Mouse (Mus musculus): ENCODE results near the gene Rhoa.

Rhoa gene

DNA sequence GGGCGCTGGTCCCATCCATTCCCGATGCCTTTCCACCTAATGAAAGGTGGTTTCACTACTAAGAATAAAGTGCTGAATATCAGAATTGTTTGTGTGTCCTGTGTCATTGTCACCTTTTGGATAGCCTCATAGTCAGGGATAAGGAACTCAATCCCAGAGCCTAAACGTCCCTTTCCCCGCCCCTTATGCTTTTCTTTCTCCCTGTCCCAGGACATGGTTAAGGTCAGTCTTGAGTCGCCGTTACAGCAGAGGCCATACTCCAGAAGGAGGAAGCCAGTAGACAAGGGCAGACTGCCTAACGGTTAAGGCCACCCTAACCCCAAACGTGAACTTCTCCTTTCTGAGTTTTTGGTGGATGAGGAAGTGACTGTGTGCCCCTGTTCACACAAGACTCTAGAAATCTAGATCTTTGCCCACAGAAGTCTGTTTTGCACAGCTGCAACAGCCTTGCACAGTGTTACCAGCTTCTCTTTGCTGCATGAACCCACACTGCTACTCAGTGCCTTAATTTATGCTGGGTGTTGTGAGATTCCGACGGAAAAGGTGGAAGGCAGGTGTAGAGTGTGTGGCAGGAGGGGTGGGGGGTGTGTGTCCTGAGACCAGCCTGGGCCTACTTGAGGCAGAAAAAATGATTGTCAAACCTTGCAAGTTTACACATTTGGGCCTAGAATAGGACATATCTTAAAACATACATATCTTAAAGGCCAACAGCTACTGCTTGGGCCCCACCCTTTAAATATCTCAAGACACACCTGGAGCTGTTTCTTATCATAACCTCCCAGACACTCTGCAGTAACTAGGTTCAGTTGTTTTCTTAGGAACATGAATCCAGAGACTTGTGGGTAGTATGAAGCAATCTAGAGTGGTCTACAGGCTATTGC is 34.6 kb downstream of the Rhoa start:
- peak in 1 of 2 experiments; percentile 24 for DNase-seq (ENCODE audit: low spot score in 2 of 2)

DNA sequence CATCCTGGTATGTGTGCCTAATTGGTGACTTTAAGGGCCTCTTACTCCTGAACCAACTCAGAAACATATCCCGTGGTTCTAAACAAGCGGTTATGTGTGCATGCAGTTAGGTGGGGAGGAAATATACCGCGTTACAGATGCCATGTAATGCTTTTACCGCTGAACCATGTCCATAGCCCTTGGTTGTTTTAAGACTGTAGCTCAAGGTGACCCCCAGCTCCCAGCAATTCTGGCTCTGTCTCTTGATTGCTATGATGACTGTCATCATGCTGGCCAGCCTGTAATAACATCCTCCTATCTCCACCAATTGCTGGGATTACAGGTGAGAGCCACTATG is 35.2 kb downstream of the Rhoa start:
- no peak for DNase-seq (ENCODE audit: low spot score in 2 of 2)

GRCm38 (mm10) chr9:108341801-108342200 is 35.9 kb downstream of the Rhoa start:
- DNase-seq (ENCODE audit: low spot score in 2 of 2) = no peak

DNA sequence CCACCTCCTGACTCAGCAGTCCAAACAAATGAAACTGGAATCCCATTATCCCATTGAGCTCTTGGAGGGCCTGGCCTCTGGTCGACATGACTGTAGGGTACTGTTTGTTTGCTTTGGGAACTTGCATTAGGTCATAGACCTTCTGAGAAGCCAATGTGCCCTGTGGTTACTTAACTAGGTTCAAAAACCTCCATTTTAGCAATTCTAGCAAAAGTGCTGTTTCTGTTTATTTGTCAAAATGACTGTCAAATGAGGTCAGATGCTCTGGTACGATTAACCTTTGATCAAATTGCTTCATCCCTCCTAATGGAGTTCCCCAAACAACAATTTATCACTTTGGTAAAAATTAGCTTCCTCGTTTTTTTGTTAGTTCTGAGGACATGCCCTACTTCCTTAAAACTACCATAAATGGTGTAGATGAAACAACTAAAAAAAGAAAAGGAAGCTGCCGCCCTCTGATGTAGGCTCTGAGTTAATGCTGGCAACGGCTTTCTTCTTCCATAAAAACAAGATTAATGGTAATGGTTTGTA is 36.4 kb downstream of the Rhoa start:
- no peak for DNase-seq (ENCODE audit: low spot score in 2 of 2)

DNA sequence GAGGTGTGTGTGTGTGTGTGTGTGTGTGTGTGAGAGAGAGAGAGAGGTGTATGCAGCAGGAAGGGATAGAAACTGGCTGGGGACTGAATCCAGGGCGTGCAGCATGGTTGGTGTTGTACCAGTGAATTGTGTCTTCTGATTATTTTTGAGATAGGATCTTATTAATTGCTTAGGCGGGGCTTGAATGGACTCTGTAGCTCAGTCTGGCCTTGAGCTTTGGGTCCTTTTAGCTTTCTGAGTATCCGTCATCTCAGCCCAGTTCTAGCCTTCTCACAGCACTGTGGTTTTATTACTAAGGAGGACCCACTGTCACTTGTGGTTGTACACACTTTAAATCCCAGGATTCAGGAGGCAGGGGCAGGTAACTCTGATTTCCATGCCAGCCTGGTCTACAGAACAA is 37.4 kb downstream of the Rhoa start:
- no peak for DNase-seq (ENCODE audit: low spot score in 2 of 2)

DNA sequence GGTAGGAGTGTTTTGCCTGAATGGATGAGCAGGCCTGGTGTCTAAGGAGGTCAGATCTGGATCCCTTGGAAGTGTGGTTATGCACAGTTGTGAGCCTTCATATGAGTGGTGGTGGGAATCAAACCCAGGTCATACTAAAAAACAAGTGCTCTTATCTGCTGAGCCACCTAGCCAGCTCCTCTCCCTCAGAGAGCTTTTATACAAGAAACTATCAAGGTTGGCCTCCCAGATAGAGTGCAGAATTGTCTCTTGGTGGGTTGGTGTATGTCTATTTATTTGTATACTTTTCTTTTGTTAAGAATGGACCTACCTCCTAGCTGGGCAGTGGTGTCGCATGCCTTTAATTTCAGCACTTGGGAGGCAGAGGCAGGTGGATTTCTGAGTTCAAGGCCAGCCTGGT is 37.9 kb downstream of the Rhoa start:
- no peak for DNase-seq (ENCODE audit: low spot score in 2 of 2)

DNA sequence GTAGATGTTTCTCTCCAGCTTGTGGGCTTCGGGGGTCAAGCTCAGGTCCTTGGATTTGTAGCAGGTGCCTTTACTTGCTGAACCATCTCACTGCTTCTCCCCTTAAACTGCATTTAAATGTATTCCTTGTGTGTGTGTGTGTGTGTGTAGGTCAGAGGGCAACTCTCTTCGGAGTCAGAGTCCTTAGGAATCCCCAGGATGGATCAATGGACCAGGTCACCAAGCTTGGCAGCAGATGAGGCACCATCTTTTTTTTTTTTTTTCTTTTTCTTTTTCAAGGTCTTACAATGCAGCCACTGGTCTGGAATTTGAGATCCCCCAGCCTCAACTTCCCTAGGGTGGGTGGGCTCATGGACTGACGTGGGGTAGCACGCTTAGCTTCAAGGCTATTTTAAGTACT is 38.5 kb downstream of the Rhoa start:
- no peak for DNase-seq (ENCODE audit: low spot score in 2 of 2)

- no peak for DNase-seq (ENCODE audit: low spot score in 2 of 2)
Observed at GRCm38 (mm10) chr9:108347024-108347423, 41.1 kb downstream of the Rhoa start.

DNA sequence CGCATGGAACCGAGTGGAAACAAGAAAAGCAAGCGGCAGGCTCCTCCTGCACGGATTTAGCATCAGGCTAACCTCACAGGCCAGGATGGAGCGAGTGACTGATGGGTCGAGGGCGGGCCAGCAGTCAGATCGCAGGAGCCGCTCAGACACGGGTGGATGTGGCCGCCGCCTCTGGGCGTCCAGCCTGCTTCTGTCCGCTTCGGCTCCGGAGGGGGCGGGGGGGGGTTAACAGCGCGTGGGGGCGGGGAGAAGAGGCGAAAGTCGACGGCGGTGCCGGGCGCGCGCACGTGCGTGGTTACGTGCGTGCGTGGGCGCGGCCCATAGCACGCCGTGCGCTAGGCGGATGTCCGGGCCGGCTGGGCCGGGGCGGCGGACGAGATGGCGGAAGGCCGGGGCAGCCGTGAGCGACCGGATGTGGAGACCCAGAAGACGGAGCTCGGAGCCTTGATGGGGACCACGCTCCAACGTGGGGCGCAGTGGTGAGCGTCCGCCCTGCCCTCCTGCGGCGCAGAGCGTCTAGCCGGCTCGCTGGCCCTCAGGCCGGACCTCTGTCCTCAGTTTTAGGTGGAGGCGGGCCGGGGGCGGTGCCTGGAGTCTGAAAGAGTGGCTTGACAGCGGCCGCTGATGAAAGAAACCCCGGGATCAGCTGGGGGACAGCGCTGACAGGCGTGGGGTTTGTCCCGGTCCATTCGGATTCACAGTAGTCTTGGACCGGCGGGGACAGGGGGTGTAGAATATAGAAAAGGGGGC is 41.8 kb downstream of the Rhoa start, which contains the start of gene Usp4:
Gene Usp4 (plus strand): TSS at position 314 of the 750 bp plus-strand sequence.
- DNase-seq (ENCODE audit: low spot score in 2 of 2) = peak; percentile 74 to 85

DNA sequence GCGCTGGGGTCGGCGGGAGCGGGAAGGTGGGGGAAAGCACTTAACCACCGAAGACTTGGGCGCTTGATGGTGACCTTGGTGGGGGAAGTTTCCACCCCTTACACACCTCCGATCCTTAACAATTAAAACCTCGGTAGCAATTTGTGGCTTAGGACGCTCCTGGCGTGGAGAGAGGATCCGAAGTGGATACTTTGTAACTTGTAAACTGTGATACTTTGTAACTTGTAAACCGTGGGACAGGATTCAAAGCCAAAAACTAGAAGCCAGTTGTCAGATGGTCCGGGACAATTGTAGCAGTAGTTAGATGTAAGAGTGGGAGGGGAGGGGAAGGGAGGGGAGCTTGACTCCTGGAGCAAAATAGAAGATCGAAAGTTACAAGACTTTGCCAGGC is 42.4 kb downstream of the Rhoa start:
- DNase-seq (ENCODE audit: low spot score in 2 of 2) = no peak

DNA sequence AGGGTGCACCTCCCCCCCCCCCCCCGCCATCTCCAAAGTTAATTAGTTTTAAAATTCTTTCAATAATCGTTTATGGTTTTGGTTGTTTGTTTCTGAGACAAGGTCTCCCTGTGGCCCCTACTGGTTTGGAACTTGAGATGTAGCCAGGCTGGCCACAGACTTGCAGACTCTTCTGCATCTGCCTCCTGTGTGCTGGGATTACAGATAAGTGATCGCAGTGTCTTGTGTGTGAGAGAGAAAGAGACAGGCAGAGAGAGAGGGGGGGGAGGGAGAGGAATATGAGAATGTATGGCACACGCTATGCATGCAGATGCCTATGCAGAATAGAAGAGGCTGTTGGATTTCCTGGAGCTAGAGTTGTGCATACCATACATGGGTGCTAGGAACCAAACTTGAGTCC is 43.8 kb downstream of the Rhoa start:
- no peak for DNase-seq (ENCODE audit: low spot score in 2 of 2)

DNA sequence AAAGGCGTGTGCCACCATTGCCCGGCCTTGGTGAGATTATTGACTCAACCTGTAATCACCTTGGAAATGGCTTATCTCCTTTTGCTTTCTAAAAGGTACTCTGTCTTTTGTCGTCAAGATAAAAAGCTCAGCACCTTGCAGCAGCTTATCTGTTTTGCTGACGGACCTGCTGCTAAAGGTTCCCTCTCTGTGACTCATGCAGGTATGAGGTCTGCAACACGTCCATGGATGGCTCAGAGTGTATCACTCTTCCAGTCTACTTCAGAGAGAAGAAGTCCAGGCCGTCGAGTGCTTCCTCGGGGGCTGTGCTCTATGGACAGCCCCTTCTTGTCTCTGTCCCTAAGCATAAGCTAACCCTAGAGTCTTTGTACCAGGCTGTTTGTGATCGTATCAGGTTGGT is 72.3 kb downstream of the Rhoa start:
- no peak for DNase-seq (ENCODE audit: low spot score in 2 of 2)

GRCm38 (mm10) chr9:108378736-108379135 is 72.8 kb downstream of the Rhoa start:
- DNase-seq (ENCODE audit: low spot score in 2 of 2) = no peak

- DNase-seq (ENCODE audit: low spot score in 2 of 2) = no peak
Observed at GRCm38 (mm10) chr9:108379294-108379693, 73.4 kb downstream of the Rhoa start.

GRCm38 (mm10) chr9:108381382-108381781 is 75.5 kb downstream of the Rhoa start:
- DNase-seq (ENCODE audit: low spot score in 2 of 2) = no peak

DNA sequence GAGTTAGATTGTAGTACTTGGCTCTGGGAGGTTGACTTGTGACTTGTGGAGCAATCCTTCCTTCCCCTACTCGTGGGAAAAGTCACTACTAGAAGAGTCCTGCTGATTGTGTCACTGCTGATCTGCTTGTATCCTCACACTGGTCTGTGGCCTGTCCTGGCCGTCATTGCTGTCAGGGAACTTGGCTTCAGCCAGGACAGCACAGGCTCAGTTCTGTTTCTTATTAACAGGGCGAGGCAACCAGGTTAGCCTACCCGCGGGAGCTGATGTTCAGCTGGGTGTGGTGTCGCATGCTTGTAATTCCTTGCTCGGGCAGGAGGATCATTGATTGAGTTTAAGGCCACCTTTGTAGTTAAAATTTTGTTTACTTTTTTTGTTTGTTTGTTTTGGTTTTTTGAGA is 79.1 kb downstream of the Rhoa start:
- DNase-seq (ENCODE audit: low spot score in 2 of 2) = no peak

DNA sequence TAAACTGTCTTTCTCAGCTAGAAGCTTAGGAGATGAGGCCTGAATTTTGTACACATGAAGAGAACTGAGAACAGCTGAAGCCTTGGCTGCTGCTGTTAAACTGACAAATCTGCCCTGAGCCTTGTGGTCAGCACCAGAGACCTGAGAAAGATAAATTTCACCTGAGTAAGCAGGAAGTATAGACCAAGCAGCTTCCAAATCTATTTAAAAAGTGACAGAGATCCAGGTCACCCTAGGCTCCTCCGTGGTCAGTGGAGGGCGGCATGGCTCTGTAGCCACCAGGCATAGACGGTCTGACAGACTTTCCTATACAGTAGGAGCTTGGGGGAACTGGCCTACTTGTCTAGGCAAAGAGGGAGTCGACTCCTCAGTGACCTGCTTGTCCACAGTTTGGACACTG is 80.9 kb downstream of the Rhoa start:
- DNase-seq (ENCODE audit: low spot score in 2 of 2) = no peak

Data from left cerebral cortex, adult 9 months (tissue).